Mouse (Mus musculus) liver, adult 2 months (tissue): ENCODE results near the gene Epsti1. TPM values are rescaled to one million over a fixed set of nuclear protein-coding genes. Genes with fewer than 3 reads are reported as not detected.
A peak's percentile ranks its signal among the peaks of the same experiment; 100 is the strongest.

Source experiments
- DNase-seq: peaks from one replicate; pipeline ENCODE4 v3.0.0-alpha.2; 2011; ENCODE audit warnings: low read depth, low spot score; ENCODE audit errors: extremely low read depth
- H3K27ac ChIP-seq: fragments of 200-500 bp; replicated peaks from 2 replicates; pipeline ENCODE4 v1.5.1; 2012; ENCODE audit warnings: low read depth, mild to moderate bottlenecking, control low read depth, inconsistent platforms, low read length; ENCODE audit not compliant: insufficient read depth
- H3K27me3 ChIP-seq: fragments of 200-500 bp; 2 replicates; pipeline ENCODE4 v1.6.1; 2012; ENCODE audit warnings: mild to moderate bottlenecking, moderate library complexity, low read length, inconsistent platforms; ENCODE audit not compliant: control insufficient read depth, insufficient read depth
- H3K36me3 ChIP-seq: fragments of 200-500 bp; 2 replicates; pipeline ENCODE4 v1.6.1; 2012; ENCODE audit warnings: low read length, inconsistent platforms; ENCODE audit not compliant: control insufficient read depth, insufficient read depth
- H3K4me1 ChIP-seq: fragments of 200-500 bp; 2 replicates; pipeline ENCODE4 v1.6.1; 2011; ENCODE audit warnings: low read length; ENCODE audit not compliant: control insufficient read depth, insufficient read depth
- H3K4me3 ChIP-seq: fragments of 200-500 bp; 2 replicates; pipeline ENCODE4 v1.5.1; 2011; ENCODE audit warnings: low read depth, mild to moderate bottlenecking, control low read depth, low read length, moderate library complexity; ENCODE audit not compliant: insufficient read depth
- H3K79me2 ChIP-seq: fragments of 200-500 bp; 2 replicates; pipeline ENCODE4 v1.6.1; 2012; ENCODE audit warnings: inconsistent platforms, mild to moderate bottlenecking, low read length, moderate library complexity; ENCODE audit not compliant: control insufficient read depth, insufficient read depth
- H3K9ac ChIP-seq: fragments of 200-500 bp; 2 replicates; pipeline ENCODE4 v1.6.1; 2012; ENCODE audit warnings: low read depth, mild to moderate bottlenecking, control low read depth, inconsistent platforms, low read length
- CTCF ChIP-seq: fragments of 200-500 bp; IDR thresholded peaks from 2 replicates; pipeline ENCODE4 v1.5.1; 2011; ENCODE audit warnings: low read depth, low read length, control low read depth
- POLR2A ChIP-seq: fragments of 200-500 bp; IDR thresholded peaks from 2 replicates; pipeline ENCODE4 v1.6.1; 2011; ENCODE audit warnings: low read length, control low read depth; ENCODE audit not compliant: insufficient read depth; ENCODE audit errors: extremely low read depth
- WGBS: fragments of 180-500 bp; shearing (Covaris S2); methylation state at CpG from one replicate; pipeline ENCODE4 v1.1.7; 2018; 5-methylcytosine and 5-hydroxymethylcytosine counted together
- polyA plus RNA-seq: library from polyadenylated mRNA; depleted of rRNA; stranded (reverse); fragments of >200 nt; gene quantifications from 2 replicates; pipeline ENCODE4 v1.2.3, GENCODE M21; 2012
- total RNA-seq: library from RNA; depleted of rRNA; stranded (reverse); fragments of >200 nt; gene quantifications from 2 replicates; pipeline ENCODE4 v1.2.3, GENCODE M21; 2014

Epsti1 gene
- total and polyA plus RNA-seq, 2 experiments, result 1.4 to 5.9 TPM

DNA sequence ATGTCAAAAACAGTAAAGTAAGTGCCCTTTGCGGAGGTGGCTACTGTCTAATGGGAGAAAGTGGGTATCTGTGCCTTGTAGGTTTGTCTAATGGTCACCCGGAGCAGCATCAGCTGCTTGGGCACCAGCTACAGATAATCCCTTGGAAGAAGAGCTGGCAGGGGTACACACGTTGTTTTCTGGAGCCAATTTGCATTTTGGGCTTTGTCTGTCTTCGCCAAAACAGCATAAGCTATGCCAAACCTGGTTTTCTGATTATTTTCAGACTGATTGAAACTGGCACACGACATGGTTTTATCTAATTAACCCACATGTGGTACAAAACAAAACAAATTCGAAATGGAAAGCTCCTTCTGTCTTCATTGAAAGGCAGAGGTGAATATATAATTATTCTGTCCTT lies 21.4 kb upstream of the Epsti1 start:
- Histone ChIP-seq H3K27me3 (no peaks in the 10 kb centered on the region), H3K9ac (no peak overlapping the region), H3K4me3 (no peak overlapping the region), H3K27ac (no peak overlapping the region), H3K36me3 (no peaks in the 10 kb centered on the region), H3K79me2 (no peaks in the 10 kb centered on the region), H3K4me1 (no peaks in the 10 kb centered on the region)
- TF ChIP-seq CTCF (no peak), POLR2A (no peak)
- DNase-seq, result no peak
- 79% methylated on average over 6 of the region's 6 CpGs for WGBS

- no peak overlapping the region for H3K27ac ChIP-seq
- H3K36me3 ChIP-seq, result no peaks in the 10 kb centered on the region
- 87% methylated on average over 3 of the region's 3 CpGs for WGBS
- TF ChIP-seq CTCF (no peak), POLR2A (no peak)
- no peak overlapping the region for H3K4me3 ChIP-seq
- H3K79me2 ChIP-seq, result no peaks in the 10 kb centered on the region
- DNase-seq, result no peak
- H3K9ac ChIP-seq, result no peak overlapping the region
- H3K27me3 ChIP-seq, result 0 out of 2 replicates have a peak, but pooled peaks cover 3% of the 10 kb centered on the region
- no peaks in the 10 kb centered on the region for H3K4me1 ChIP-seq
Measured at GRCm38 (mm10) chr14:77886376-77886775, 17.7 kb upstream of the Epsti1 start.

DNA sequence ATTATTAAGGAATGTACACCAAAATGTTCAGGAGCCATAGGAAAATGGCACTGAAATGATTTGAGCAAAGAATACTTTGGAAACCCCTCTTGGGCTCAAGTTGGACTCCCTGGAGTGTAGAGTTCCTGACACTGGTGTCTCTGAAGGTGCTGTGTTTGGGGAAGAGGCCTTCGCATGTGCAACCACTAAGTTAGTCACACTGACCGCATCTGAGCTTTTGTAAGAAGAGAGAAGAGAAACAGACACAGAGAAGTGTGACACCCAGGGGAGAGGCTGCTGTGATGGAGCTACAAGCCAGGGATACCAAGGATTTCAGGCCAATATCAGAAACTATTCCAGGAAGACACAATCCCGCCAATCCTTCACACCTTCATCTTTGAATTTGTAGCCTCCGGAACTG lies 17.1 kb upstream of the Epsti1 start:
- Histone ChIP-seq H3K4me1 (no peaks in the 10 kb centered on the region), H3K4me3 (no peak overlapping the region), H3K9ac (no peak overlapping the region), H3K79me2 (no peaks in the 10 kb centered on the region), H3K27ac (no peak overlapping the region), H3K36me3 (no peaks in the 10 kb centered on the region), H3K27me3 (0 out of 2 replicates have a peak, but pooled peaks cover 3% of the 10 kb centered on the region)
- no peak for TF ChIP-seq POLR2A
- TF ChIP-seq CTCF, result no peak
- DNase-seq, result no peak
- 87% methylated on average over 4 of the region's 4 CpGs for WGBS

DNA sequence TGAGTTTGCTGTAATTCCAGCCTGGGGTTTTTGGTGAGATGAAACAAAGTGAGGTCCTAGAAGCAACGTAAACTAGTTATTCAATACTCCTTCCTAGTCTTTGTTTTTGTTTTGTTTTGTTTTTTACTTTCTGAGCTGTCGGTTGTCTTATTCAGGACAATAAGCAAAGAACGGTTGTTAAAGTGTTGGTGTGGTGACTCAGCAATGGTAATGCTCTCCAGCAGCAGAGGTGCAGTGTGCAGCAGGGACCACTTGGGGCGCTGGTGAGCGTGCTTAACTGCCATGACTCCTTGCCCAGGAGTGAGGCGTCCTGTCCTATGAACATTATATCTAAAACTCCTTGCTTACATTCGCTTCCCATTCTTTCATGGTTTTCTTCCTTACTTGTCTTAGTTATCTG lies 14.1 kb upstream of the Epsti1 start:
- Histone ChIP-seq H3K4me1 (no peaks in the 10 kb centered on the region), H3K36me3 (no peaks in the 10 kb centered on the region), H3K79me2 (no peaks in the 10 kb centered on the region), H3K27me3 (0 out of 2 replicates have a peak, but pooled peaks cover 3% of the 10 kb centered on the region), H3K4me3 (no peak overlapping the region), H3K27ac (no peak overlapping the region), H3K9ac (no peak overlapping the region)
- no peak for DNase-seq
- TF ChIP-seq CTCF (peak; percentile 36), POLR2A (no peak)
- 89% methylated on average over 7 of the region's 7 CpGs for WGBS

- H3K9ac ChIP-seq, result no peak overlapping the region
- H3K4me3 ChIP-seq, result no peak overlapping the region
- no peaks in the 10 kb centered on the region for H3K36me3 ChIP-seq
- H3K27ac ChIP-seq, result no peak overlapping the region
- DNase-seq, result no peak
- H3K4me1 ChIP-seq, result no peaks in the 10 kb centered on the region
- no peaks in the 10 kb centered on the region for H3K79me2 ChIP-seq
- 75% methylated on average over 3 of the region's 3 CpGs for WGBS
- H3K27me3 ChIP-seq, result 0 out of 2 replicates have a peak, but pooled peaks cover 3% of the 10 kb centered on the region
- TF ChIP-seq CTCF, result no peak
- TF ChIP-seq POLR2A, result no peak
Measured at GRCm38 (mm10) chr14:77895951-77896350, 8.1 kb upstream of the Epsti1 start.

DNA sequence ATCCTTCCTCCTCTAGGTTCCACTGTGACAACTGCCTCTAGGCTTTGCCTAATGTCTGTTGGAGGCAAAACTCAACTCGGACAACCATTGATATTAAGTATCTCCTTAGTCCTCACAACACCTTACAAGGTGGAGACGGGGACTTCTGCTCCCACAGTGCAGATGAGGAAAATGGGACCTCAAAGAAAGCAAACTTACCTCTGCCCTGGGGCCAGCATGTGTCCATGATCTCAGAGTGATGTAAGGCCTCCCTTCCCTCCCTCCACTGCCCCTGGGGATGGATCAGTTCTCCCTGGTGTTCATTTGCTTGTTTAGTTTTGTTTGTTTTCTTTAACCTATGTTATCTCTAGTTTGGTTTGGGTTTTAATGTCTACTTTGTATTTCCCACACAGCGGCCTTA lies 1.5 kb upstream of the Epsti1 start:
- Histone ChIP-seq H3K79me2 (no peaks in the 10 kb centered on the region), H3K27ac (no peak overlapping the region), H3K4me3 (no peak overlapping the region), H3K9ac (no peak overlapping the region), H3K36me3 (no peaks in the 10 kb centered on the region), H3K4me1 (no peaks in the 10 kb centered on the region), H3K27me3 (0 out of 2 replicates have a peak, but pooled peaks cover 2% of the 10 kb centered on the region)
- 85% methylated on average over 3 of the region's 3 CpGs for WGBS
- no peak for DNase-seq
- no peak for TF ChIP-seq POLR2A
- TF ChIP-seq CTCF, result no peak
